Mouse (Mus musculus): Measurements from ENCODE around the gene Cd274. TPM values are rescaled to one million over a fixed set of nuclear protein-coding genes. Genes with fewer than 3 reads are reported as not detected.

Cd274 gene
- polyA plus RNA-seq, 1 experiment, result 0.24 TPM

DNA sequence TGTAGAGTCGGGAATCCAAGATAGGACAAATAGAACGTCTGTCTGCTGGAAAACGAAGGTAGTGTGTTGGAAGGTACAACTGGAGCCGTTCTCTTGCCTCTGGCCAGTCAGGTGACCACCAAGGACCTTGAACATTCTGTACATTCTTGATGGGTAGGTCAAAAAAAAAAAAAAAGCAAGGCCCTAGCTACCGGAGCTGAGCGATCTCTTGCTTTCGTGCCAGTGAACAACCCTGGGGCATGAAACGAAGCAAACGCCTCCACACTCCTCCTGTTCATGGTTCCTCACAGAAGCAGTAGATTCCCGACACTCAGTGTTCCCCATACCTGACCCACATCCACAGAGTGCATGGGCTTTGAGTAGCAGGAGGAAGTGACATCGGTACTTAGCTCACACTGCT, 11.0 kb upstream of the Cd274 start:
- no peak for TF ChIP-seq GATA1 (IDR thresholded peaks at IDR 0.05; ENCODE audit: low read length)

DNA sequence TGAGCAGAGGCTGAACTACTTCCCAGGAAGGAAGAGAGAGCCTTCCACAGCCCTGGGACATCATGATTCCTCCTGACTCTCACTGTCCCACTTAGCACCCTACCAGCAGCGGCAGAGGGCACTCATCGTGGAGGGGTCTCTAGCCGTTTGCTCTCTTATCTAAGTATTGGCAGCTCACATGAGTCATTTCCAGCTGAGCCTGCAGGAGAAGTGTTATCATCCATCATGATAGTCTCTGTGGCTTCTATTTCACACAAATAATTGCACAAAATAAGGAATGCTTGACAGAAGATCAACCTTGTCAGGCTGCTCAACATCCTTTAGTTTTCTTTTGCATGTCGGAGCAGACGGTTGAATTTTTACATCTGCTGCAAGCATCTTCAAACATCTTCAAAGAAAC, 7.0 kb upstream of the Cd274 start:
- no peak for TF ChIP-seq GATA1 (IDR thresholded peaks at IDR 0.05; ENCODE audit: low read length)

DNA sequence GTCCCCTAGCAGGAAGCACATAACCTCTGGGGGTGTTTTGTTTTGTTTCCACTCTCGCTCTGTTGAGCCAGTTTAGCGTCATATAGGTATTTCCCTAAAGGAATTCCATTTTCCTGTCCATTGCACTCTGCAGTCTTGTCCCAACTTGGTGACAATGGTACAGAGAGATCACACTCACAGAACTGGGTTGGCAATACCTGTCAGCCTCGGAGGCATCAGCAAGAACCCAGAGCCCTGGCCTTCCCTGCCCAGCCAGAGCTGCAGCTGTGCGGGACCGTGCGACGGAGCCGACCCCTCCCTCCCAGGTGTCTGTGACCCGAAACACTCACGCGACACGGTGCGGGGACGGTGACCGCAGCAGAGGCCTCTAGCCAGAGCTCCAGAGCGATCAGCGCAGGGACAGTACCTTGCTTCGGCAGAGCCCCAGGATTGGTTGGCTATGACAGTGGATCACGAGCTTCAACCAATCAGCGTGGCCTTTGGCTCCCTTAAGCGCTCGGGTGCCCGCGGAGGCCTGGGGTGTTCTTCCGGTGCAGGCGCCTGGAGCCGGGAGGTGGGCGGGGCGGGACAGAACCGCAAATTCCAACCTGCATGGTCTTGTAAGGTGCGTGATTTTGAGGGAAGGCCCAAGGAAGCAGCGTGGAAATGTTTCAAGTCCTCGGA, 5.7 kb upstream of the Cd274 start:
- no peak for TF ChIP-seq GATA1 (IDR thresholded peaks at IDR 0.05; ENCODE audit: low read length)

GRCm38 (mm10) chr19:29362173-29362930, 4.9 kb upstream of the Cd274 start:
- TF ChIP-seq GATA1 (IDR thresholded peaks at IDR 0.05; ENCODE audit: low read length), result no peak

DNA sequence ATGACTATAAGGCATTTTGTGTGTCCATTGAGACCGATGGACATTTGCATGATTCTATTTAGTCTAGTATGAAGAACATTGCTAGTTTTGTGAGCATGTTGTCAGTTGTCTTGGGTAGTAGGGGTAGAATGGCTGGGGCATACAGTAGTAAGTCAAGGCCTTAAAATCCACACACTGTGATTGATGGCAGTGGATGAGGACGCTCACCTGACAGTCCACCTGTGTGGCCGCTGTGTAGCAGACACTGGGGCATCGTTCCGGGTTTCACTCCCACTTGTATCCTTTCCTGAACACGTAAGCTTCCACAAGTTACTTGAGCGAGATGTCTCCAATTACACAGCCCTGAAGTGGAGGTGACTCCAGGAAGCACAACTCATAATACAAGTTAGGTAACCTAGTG, 3.7 kb upstream of the Cd274 start:
- TF ChIP-seq GATA1 (IDR thresholded peaks at IDR 0.05; ENCODE audit: low read length), result no peak

DNA sequence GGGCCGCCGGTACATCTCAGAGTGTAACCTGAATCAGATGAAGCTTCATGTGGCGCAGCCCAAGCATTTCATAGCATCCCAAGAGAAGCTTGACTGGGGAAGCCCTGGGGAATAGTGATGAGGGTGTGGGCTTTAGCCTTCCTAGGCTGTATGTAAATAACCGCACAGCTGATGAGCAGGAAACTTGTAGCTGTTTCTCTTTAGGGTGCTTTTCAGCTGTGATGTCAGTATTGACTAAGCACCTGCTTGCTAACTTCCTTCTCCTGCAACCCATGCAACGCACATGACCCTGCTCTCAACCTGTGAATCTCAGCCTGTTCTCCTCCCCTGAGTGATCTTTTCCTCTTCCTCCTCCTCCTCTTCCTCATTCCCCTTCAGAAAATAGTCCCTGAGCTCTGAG, 3.2 kb upstream of the Cd274 start:
- TF ChIP-seq GATA1 (IDR thresholded peaks at IDR 0.05; ENCODE audit: low read length), result no peak

- no peak for TF ChIP-seq GATA1 (IDR thresholded peaks at IDR 0.05; ENCODE audit: low read length)
These were observed 2.1 kb upstream of the Cd274 start for GRCm38 (mm10) chr19:29365105-29365504.

DNA sequence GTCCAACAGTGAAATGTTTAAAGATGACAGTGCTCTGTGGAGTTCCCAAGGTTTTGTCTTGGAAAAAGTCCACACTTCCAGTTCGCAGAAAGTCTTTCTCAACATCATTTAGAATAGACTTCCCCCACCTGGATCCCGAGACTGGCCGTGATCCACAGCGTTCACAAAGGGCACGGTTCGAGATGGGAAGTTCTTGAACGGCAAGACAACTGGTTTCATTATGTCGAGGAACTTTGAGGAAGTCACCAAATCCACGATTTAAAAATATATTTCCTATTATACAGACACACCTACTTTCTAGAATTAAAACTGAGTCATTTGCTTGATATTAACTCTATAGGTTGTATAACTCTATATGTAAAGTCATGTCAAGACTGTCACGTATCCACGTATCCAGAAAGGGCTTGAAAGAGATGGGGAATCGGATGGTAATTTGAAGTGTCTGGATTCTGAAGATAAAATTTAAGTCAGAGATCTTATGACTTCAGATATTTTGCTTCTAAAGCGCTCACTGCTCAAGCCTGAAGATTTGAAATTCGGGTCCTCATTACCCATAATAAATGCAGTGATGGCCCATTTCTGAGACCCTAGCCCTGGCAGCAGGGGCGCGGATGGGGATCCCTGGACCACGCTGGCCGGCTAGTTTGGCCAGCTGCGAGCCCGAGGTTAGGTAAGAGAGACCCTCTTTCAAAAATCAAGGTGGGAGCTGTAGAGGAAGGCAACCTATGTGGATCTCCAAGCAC, 858 bp upstream of the Cd274 start:
- no peak for TF ChIP-seq GATA1 (IDR thresholded peaks at IDR 0.05; ENCODE audit: low read length)

DNA sequence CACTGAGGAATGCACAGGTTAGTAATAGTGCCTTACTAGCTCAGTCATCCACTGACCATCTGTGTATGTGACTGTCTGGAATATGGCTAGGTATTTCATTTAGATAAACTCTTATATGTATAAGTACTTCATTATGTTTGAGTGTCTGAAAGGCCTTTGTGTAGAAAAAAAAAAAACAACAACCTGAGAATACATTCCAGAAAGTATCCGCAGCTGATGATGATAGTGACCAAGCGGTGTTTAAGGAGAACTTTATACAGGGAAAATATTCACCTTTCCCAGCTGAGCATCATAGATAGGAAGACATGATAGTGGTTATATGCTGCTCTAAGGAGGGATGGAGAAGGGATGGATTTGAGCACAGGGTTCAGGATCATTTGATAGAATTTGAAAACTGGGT, 786 bp downstream of the Cd274 start:
- TF ChIP-seq GATA1 (IDR thresholded peaks at IDR 0.05; ENCODE audit: low read length), result no peak

- TF ChIP-seq GATA1 (IDR thresholded peaks at IDR 0.05; ENCODE audit: low read length), result no peak
These were observed 1.5 kb downstream of the Cd274 start for GRCm38 (mm10) chr19:29368671-29369309.

DNA sequence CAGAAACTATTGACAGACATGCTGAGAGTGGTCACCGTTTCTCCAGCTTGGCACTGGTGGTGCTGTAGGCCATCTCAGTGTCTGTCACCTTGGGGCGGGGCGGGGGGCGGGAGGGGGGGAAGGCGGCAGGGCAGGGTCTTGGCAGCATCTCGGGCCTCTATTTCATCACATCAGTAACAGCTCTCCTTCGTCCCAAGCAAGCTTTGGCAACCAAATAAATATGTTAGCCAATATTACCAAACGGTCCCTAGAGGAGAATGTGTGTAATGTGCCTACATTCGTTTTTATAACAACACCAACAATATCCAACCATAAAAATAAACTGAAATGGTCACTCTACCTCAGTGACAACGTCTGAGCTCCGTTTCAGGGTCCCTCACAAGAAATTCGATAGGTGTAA, 2.9 kb downstream of the Cd274 start:
- TF ChIP-seq GATA1 (IDR thresholded peaks at IDR 0.05; ENCODE audit: low read length), result no peak

DNA sequence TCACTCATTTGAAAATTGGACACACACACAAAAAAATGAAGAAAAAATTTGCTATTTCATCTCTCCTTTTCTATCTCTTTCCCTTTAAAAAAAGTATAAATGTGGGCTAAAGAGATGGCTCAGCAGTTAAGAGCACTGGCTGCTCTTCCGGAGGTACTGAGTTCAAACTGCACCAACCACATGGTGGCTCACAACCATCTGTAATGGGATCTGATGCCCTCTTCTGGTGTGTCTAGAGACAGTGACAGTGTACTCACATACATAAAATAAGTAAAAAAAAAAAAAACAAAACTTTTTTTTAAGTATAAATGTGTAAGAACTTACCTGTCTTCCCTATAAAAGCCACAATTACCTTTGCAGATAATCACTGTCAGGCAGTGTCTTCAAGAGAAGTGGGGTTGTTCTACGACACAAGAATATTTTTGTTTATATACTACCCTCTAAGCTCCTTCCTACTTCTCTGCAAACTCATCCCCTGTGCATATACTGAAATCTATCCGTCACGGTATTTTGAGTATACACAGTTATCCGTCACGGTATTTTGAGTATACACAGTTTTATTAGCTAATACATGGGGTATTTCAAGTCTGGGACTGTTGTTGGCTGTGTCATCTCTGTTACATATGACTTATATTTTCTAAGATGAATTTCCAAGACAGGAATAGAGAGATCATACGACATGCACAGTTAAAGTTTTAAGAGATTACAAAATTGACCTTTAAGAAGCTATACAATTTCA, 3.5 kb downstream of the Cd274 start:
- TF ChIP-seq GATA1 (IDR thresholded peaks at IDR 0.05; ENCODE audit: low read length), result no peak

GRCm38 (mm10) chr19:29371284-29372081, 4.2 kb downstream of the Cd274 start:
- TF ChIP-seq GATA1 (IDR thresholded peaks at IDR 0.05; ENCODE audit: low read length), result no peak

- TF ChIP-seq GATA1 (IDR thresholded peaks at IDR 0.05; ENCODE audit: low read length), result no peak
These were observed 4.9 kb downstream of the Cd274 start for GRCm38 (mm10) chr19:29372138-29372537.
